Mouse (Mus musculus): ENCODE results near the gene Morn1. TPM values are rescaled to one million over a fixed set of nuclear protein-coding genes. Genes with fewer than 3 reads are reported as not detected.

Gene Morn1
- total RNA-seq, 2 experiments from 2014 or later: 9.0 to 10.4 TPM

- no peak for DNase-seq (ENCODE audit: low spot score in 2 of 2)
Observed at GRCm38 (mm10) chr4:155156734-155157133, 70.4 kb downstream of the Morn1 start.

- DNase-seq (ENCODE audit: low spot score in 2 of 2): no peak
Observed at GRCm38 (mm10) chr4:155157871-155158542, 71.6 kb downstream of the Morn1 start.

DNA sequence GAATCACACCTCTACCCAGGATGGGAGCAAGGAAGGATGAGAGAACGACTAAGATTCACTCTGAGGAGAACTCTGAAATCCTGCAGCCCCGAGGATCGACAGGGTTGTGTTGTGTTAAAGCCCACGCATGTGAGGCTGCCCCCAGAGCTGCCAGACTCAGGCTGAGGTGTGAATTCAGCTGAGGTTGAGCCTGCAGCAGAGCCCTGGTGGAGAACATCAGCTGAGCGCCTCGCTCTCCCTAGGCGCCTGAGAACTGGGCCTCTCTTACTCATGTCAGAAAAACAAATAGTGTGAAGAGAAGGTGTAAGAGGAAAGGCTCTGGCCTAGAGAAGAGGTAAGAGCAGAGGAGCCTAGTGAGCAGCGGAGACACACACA lies 72.2 kb downstream of the Morn1 start:
- DNase-seq (ENCODE audit: low spot score in 2 of 2): no peak

DNA sequence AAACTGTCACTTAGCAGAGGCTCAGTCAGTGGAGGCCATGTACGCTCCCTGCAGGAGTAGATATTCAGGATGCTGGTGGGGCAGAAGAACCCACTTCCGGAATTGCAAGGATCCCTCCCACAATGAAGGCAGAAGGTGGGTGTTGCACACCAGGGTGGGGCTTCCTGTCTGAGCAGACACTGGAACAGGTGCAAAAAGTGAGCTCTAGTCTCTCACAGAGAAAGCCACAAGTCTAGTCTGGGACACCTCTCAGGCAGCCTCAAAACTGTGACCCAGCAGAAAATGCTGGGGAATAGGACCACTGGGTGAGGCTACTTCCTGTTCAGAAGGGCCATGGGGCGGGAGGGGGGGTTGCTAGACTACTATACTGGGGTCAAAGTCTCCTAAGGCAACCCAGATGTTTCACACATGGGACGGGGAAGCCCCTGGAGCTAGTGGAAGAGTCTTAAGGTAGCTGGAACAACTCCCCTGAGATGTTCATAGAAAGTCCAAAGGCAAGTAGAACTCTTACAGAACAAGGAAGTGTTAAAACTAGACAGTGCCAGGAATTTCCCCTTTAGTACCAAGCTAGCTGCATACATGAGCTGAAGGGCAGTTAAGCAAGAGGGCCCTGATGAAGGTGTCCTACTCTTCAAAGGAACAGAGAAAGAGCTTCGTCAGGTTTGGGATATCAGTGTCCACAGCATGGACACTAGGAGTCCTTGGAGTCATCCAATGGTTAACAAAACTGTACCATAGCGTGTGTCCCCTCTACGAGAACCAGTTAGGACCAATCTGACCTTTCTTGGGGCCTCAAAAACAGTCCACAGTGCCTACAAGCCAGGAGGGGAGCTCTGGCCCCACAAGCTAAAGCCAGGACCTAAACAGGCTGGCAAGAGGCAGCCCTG lies 76.3 kb downstream of the Morn1 start:
- DNase-seq (ENCODE audit: low spot score in 2 of 2): no peak

DNA sequence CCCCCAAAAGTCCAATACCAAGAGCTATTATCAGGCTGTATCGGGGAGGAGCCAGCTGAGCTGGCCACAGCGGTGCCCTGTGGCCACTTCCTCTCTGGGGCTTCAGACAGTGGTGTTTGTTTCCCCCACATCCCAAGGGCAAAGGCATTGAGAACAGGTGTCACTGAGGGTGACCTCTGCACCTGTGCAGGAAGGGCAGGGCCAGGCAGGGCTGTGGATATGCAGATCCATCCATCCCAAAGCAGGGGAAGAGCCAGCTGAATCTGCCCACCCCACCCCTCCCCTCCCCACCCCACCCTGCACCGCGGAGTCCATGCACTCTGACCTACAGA lies 76.9 kb downstream of the Morn1 start:
- no peak for DNase-seq (ENCODE audit: low spot score in 2 of 2)

GRCm38 (mm10) chr4:155163685-155164084 lies 77.3 kb downstream of the Morn1 start:
- DNase-seq (ENCODE audit: low spot score in 2 of 2): no peak

DNA sequence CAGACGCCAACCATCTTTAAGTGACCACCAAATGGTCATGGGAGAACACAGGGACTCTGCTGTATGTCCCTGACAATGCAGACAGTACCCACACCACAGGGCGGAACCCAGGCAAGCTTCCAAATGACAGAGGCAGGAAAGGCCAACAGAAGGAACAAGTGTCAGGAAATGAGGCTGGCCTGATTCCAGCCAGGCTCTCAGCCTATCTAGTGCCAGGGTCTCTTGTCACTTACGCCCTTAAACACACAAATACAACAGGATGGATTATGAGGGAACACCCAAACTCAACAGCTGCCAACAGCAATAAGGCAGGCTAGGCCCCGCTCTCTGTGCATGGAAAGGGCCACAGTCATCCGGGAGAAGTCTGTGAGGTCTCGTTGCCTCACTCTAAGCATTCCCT lies 78.2 kb downstream of the Morn1 start:
- no peak for DNase-seq (ENCODE audit: low spot score in 2 of 2)

- no peak for DNase-seq (ENCODE audit: low spot score in 2 of 2)
Observed at GRCm38 (mm10) chr4:155165861-155166260, 79.5 kb downstream of the Morn1 start.

DNA sequence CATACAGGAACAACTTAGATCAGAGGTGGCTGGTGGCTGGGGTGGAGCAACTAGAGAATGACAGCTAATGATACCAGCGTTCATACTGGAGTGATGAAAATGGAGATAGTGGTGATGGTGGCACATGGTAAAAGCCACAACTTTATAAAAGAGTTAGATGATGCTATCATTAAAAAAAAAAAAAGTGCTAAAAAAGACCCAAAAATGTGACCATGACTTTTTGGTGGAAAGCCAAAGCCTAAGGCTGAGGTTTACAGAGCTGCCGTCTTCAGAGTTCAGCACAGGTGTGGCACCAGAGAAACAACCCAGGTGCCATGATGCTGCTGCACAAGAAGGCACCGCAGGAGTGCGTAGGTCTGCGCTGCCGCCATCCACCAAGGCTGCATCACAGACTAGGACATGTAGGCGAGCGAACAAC lies 82.5 kb downstream of the Morn1 start:
- DNase-seq (ENCODE audit: low spot score in 2 of 2): no peak

DNA sequence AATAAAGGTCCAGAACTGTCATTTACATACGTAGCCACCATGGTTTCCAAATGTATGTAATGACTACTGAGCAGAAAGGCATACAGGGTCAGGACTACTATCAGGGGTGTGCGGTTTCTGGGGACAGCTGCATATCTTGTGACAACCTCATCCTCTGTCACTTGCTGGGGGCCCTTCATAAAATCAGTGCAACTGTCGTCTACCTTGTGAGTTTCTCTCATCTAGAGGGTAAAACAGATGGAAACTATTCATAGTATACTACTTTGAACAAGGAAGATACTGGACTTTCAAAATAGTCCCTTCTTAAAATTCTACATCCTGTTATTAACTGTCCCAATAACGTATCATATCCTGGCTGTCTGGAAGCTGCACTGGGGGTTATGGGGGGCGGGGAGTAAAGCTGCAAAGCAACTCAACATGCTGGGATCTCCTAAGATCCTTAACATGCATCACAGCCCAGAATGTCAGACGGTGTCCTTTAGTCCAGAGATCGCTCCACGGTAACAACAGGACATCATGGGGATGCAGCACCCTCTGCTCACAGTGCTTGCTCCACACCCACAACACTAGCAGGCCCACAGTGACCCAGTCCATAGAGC lies 84.3 kb downstream of the Morn1 start:
- DNase-seq (ENCODE audit: low spot score in 2 of 2): no peak

GRCm38 (mm10) chr4:155171961-155172533 lies 85.7 kb downstream of the Morn1 start:
- peak; percentile 56 to 75 for DNase-seq (ENCODE audit: low spot score in 2 of 2)

DNA sequence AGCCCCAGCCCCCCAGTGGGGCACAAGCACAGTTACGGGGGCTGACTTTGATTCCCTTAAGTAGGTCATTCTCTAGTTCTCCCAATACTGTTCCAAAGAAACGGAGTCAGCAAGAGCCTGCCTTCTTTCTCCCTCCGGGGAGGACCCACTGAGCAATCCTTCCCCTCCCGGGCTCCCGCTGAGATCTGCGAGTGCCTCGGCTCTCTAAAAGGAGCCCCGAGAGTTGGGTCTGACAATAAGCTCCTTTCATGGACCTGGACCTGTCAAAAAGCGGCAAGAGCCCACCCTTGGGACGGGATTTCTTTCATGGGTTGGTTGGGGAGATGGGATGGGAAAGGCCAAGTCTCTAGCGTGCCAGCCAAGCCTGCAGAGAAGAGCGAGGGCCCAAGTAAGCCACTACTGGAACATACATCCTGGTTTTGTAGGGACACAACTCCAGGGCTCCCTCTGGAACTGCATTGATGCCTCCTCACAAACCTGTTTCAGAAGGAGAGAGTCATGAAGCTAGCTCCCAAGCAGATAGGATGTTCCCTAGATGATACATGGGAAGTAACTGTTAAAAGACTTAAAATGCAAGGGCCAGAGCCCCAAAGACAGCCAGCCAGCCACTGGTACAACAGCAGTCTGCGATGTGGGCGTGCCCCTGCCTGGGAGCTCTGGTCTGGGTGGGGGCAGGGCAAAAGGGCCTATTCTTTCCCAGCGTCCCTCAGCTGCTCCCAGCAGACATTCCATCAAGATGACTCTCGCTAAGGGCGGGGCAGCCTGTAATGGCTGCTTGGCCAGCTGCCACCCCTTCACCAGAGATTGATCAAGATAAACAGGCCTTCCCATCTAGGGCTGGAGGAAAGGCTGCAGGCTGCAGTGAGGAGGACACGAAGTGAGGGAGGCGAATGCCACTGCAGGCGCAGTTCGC lies 86.8 kb downstream of the Morn1 start:
- DNase-seq (ENCODE audit: low spot score in 2 of 2): peak; percentile 59 to 66

GRCm38 (mm10) chr4:155173822-155174785 lies 87.7 kb downstream of the Morn1 start:
- no peak for DNase-seq (ENCODE audit: low spot score in 2 of 2)

GRCm38 (mm10) chr4:155176210-155176609 lies 89.8 kb downstream of the Morn1 start:
- no peak for DNase-seq (ENCODE audit: low spot score in 2 of 2)

- DNase-seq (ENCODE audit: low spot score in 2 of 2): no peak
Observed at GRCm38 (mm10) chr4:155178274-155178673, 91.9 kb downstream of the Morn1 start.

DNA sequence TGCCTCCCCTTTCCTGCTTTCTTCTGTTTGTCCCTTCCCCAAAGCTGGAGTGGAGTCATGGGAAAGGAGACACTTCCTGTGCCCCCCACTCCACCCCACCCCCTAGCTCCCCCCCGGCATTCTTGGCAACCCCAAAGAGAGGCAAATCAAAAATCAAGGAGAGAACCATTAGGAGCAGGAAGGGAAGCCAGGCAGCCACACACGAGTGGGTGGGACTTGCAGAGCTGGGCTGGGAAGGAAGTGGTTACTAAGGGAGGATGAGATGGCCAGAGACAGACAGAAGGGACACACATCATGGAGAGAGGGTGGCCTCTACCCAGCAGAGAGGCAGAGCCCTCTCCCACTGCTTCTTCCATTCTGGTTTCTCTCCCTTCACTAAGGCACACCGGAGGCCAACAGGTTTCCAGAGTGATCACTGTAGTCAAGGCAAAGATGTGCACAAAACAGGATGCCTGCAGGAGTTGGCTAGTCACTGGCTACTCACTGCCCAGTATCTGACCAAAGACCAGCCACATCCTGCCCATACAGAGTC lies 92.7 kb downstream of the Morn1 start:
- DNase-seq (ENCODE audit: low spot score in 2 of 2): no peak

DNA sequence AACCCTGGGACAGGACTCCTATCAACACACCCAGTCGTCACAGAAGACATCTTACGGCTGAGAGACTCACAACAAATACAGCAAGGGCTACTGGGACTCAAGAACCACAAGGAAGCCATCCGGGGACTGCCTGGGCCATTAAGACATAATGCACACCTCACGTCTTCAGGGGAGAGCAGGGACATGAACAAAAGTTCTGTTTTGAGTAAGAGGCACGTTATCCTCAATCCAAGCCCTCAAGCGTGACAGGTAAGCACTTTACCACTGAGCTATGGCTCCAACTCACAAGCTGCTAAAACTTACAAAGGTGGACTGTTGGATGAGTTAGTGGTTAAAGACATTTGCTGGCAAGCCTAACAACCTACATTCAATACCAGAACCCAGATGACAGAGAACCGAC lies 96.8 kb downstream of the Morn1 start:
- no peak for DNase-seq (ENCODE audit: low spot score in 2 of 2)

DNA sequence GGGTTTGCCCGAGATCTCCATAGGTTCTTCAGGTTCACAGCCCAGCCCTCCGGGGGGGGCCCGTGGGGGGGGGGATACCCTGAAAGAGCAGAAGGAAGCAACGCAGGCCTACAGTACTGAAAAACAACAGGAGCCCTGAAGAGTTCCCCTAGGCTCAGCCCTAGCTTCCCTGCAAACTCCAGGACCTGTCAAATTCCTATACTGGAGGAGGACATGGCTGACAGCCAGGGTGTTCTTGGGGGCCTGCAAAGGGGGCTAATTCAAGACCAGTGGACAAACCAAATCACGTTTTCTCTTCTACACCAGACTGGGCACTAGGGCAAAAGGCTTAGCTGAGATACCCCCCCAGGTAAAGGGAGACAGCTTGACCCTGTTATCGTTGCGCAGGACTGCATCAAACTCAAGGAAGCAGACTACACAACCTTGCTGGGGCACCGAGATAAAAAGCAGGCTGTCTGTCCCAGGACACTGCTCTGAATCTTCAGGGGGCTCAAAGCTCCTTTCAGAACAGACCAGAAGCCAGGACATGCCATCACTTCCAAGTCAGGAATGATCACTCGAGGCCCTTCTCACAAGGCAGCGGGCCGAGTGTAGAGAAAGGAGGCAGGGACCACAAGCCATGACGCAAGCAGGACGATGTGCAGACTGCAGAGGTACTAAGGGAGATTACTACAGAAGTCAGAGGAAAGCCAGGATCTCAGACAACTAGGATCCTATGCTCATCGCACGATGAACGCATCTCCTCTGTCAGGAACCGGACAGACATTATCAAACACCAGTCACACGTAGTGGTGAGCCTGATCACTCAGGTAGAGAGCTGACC lies 98.1 kb downstream of the Morn1 start:
- DNase-seq (ENCODE audit: low spot score in 2 of 2): no peak

DNA sequence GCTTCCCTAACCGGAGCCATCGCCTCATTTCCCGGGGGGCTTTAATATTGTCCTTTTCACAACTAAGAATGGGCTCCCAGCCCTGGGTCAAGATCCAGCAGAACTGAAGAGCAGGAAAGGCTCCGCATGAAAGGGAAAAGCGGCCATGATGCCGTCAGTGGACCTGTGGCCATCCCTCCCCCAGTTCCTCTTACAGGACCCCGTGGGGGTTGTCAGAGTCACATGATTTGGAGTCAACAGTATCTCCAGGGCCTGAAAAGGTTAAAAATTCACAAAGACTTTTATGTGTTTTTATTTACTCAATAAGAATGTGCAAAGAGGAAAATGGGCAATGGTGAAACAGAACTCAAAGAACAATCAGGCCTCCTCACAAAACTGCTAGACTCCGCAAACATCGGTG lies 99.5 kb downstream of the Morn1 start:
- no peak for DNase-seq (ENCODE audit: low spot score in 2 of 2)
